Mouse (Mus musculus): ENCODE measurements around the gene Smco2. TPM values are rescaled to one million over a fixed set of nuclear protein-coding genes. Genes with fewer than 3 reads are reported as not detected.

Smco2 gene
- polyA plus RNA-seq, 1 experiment from 2014 or later = not detected

DNA sequence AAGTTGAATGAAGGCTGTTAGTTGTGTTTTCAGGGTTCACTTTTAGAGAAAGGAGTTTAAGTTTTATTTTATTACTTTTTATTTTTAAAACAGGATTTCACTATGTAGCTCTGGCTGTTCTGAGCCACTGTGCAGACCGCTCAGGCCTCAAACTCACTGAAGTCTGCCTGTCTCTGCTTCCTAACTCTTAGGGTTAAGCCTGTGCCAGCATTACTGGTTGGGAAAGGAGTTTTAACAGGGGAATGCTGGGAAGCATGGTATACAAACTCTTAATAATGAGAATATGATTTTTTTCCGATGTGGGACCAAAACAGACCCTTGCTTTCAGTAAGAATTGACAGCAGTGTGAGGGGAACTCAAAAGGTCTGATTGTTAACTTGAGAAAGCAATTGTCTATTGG is 40.3 kb downstream of the Smco2 start:
- TF ChIP-seq CTCF (IDR thresholded peaks at IDR 0.05) = no peak

GRCm38 (mm10) chr6:146890633-146891032 is 40.7 kb downstream of the Smco2 start:
- in situ Hi-C loops (cut with MboI; ENCODE audit: low pct_unique_long_range_greater_than_20kb) = no loop called here
- TF ChIP-seq CTCF (IDR thresholded peaks at IDR 0.05) = no peak
- DNase-seq (ENCODE audit: low read depth, low spot score) (no peak), ATAC-seq (no peak)
- CTCF ChIA-PET = interaction anchor here (1.2 kb wide), 2 partner anchors 9 to 18 kb away, joined by 4 read pairs; no protein-coding TSS in a partner anchor
- H3K27me3 ChIP-seq = no peaks in the 10 kb centered on the region
- POLR2A ChIA-PET = interaction anchor here (0.7 kb wide), 1 partner anchor 85 kb away, joined by 3 read pairs; no protein-coding TSS in a partner anchor

More for the DNA sequence above, 40.3 kb downstream of the Smco2 start:
- in situ Hi-C loops (cut with MboI; ENCODE audit: low pct_unique_long_range_greater_than_20kb) = no loop called here
- CTCF ChIA-PET = interaction anchor here (1.0 to 1.2 kb wide), 3 partner anchors 10 to 18 kb away, joined by 4 read pairs; no protein-coding TSS in a partner anchor
- POLR2A ChIA-PET = interaction anchor here (0.7 kb wide), 1 partner anchor 85 kb away, joined by 3 read pairs; no protein-coding TSS in a partner anchor
- ATAC-seq (no peak), DNase-seq (ENCODE audit: low read depth, low spot score) (no peak)
- H3K27me3 ChIP-seq = no peaks in the 10 kb centered on the region

DNA sequence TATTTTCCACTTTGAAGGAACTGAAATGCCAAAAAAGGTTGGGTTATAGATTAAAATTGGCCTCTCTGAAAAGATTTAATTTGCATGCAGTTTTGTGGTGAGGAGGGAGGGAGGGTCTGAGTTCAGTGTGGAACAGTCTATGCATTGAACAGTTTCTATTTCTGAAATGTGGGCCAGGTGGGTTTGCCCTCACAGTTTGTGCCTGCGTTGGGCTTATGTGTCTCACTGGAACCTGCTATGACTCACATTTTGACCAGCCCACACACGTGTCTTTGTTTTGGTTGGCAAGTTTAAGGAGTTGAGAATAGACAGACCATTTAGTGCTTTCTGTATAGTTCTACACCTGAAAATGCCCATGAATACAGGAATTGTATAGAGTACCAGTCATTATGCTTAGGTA is 44.0 kb downstream of the Smco2 start:
- H3K27me3 ChIP-seq = no peaks in the 10 kb centered on the region
- in situ Hi-C loops (cut with MboI; ENCODE audit: low pct_unique_long_range_greater_than_20kb) = no loop called here
- ChIA-PET CTCF (interaction anchor here (1.0 to 1.3 kb wide), 2 partner anchors 12 to 24 kb away, joined by 3 to 4 read pairs; no protein-coding TSS in a partner anchor), POLR2A (no interaction called here)
- ATAC-seq (no peak), DNase-seq (ENCODE audit: low read depth, low spot score) (no peak)
- no peak for TF ChIP-seq CTCF (IDR thresholded peaks at IDR 0.05)

DNA sequence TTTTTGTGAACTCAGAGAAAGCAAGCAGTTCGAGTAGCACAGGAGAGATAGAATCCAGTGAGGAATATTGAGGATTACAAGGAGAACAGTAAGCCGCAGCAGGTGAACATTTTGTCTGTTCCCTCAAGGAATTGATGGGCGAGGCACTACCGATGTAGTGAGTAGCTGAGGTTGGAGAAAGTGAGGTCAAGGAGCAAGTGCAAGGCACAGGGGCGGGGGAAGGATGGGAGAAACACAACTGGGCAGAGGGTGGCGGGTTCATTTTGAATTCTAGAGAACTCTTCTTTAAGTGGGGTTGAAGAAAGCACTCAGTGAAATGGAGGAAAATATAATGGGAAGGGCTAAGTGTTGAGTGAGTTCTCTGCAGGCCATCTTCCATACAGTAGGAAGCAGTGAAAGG is 48.8 kb downstream of the Smco2 start:
- TF ChIP-seq CTCF (IDR thresholded peaks at IDR 0.05) = no peak

DNA sequence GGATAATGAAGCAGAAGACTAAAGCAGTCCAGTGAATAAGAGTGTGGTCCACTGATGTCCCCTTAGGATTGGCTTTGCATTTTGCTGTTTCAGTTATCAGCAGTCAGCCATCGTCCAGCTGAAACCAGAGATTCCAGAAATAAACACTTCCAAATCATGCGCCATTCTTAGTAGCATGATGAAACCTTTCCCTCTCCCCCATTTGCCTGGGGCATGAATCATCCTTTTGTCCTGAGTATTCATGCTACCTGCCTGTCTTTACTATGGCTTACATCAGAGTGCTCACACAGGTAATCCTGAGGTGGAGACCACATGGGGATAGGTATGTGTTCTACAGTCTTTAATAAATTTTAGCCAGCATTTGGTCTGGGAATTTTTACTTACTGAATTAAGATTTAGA is 49.7 kb downstream of the Smco2 start:
- ChIA-PET POLR2A (interaction anchor here (1.3 to 1.4 kb wide), 2 partner anchors 8 to 11 kb away, joined by 3 to 7 read pairs; partner anchors contain the start of gene Ppfibp1), CTCF (interaction anchor here (1.0 to 1.5 kb wide), 5 partner anchors 9 to 79 kb away, joined by 3 to 6 read pairs (median 4); no protein-coding TSS in a partner anchor)
- no peak for TF ChIP-seq CTCF (IDR thresholded peaks at IDR 0.05)
- ATAC-seq (peak; percentile 63), DNase-seq (ENCODE audit: low read depth, low spot score) (no peak)
- in situ Hi-C loops (cut with MboI; ENCODE audit: low pct_unique_long_range_greater_than_20kb) = no loop called here
- no peaks in the 10 kb centered on the region for H3K27me3 ChIP-seq

More for the DNA sequence above, 48.8 kb downstream of the Smco2 start:
- in situ Hi-C loops (cut with MboI; ENCODE audit: low pct_unique_long_range_greater_than_20kb) = no loop called here
- no peaks in the 10 kb centered on the region for H3K27me3 ChIP-seq
- ChIA-PET CTCF (interaction anchor here (1.0 to 2.7 kb wide), 6 partner anchors 11 to 80 kb away, joined by 3 to 12 read pairs (median 4); partner anchors contain the start of gene Ppfibp1), POLR2A (interaction anchor here (0.6 to 1.4 kb wide), 3 partner anchors 9 to 28 kb away, joined by 3 to 7 read pairs (median 5); partner anchors contain the start of gene Ppfibp1)
- ATAC-seq (peak; percentile 31), DNase-seq (ENCODE audit: low read depth, low spot score) (no peak)

DNA sequence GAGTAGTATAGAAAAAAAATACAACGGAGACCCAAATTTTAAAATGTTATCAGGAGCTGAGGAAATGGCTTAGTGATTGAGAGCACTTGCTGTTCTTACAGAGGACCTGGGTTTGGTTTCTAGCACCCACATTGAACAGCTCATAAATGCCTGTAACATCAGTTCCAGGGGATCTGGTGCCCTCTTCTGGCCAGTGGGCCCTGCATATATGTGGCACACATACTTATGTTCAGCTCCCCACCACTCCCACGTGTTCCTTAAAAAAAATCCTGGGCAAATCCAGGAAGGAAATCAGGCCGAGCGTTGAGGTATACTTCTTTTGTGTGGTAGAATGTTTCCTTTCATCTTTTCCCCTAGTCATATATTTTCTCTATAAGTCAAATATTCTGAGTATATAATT is 52.0 kb downstream of the Smco2 start:
- no peak for DNase-seq (ENCODE audit: low read depth, low spot score)
- no peak for ATAC-seq
- ChIA-PET POLR2A (interaction anchor here (0.7 to 1.5 kb wide), 3 partner anchors 32 to 1837 kb away, joined by 3 to 8 read pairs (median 3); no protein-coding TSS in a partner anchor), CTCF (interaction anchor here (1.0 to 1.9 kb wide), 5 partner anchors 8 to 77 kb away, joined by 3 to 7 read pairs (median 3); no protein-coding TSS in a partner anchor)
- in situ Hi-C loops (cut with MboI; ENCODE audit: low pct_unique_long_range_greater_than_20kb) = no loop called here
- H3K27me3 ChIP-seq = no peaks in the 10 kb centered on the region
- no peak for TF ChIP-seq CTCF (IDR thresholded peaks at IDR 0.05)

DNA sequence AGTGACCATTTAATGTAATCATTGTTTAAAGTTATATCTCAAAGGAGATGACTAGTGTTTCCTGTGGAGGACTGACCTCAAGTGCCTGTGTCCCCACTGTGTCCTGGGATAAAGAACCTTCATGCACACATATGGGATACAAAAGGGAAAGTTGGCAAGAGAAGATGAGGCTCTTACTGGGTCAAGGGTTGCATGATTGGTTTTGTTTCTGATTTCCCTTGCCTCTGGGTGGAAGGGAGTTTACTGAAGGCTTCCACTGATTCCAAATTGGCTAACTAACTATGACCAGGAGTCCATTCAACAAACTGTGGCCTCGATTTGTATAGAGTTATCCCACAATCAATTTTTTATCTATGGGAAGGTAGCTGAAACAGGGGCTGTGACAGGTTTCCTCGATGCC is 53.7 kb downstream of the Smco2 start:
- no peak for ATAC-seq
- ChIA-PET POLR2A (interaction anchor here (1.3 kb wide), 1 partner anchor 10 kb away, joined by 3 read pairs; no protein-coding TSS in a partner anchor), CTCF (interaction anchor here (0.9 to 3.2 kb wide), 4 partner anchors 11 to 58 kb away, joined by 3 to 8 read pairs (median 4); partner anchors contain the start of gene Ppfibp1)
- H3K27me3 ChIP-seq = no peaks in the 10 kb centered on the region
- DNase-seq (ENCODE audit: low read depth, low spot score) = no peak
- in situ Hi-C loops (cut with MboI; ENCODE audit: low pct_unique_long_range_greater_than_20kb) = no loop called here
- no peak for TF ChIP-seq CTCF (IDR thresholded peaks at IDR 0.05)

DNA sequence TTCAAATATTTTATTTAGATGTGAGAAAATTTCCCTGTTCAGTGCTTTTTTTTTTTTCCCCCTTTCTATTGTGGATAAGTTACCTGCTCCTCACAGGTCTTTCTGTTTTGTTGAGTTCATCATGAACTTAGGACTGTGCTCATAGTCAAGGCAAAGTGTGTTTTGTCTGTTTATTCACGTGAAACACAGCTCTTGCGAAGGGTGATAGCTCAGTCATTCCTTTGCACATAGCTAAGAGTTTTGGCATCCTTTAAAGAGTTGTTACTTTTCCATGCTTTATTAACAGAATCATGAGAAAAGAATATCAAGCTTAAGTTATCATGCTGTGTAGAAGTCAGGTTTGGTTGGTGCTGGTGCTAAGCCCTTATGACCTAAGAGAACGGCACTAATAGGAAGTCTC is 54.8 kb downstream of the Smco2 start:
- in situ Hi-C loops (cut with MboI; ENCODE audit: low pct_unique_long_range_greater_than_20kb) = no loop called here
- ATAC-seq (peak; percentile 42), DNase-seq (ENCODE audit: low read depth, low spot score) (no peak)
- ChIA-PET POLR2A (interaction anchor here (1.3 kb wide), 1 partner anchor 9 kb away, joined by 3 read pairs; no protein-coding TSS in a partner anchor), CTCF (interaction anchor here (0.9 to 3.2 kb wide), 7 partner anchors 12 to 53 kb away, joined by 3 to 8 read pairs (median 3); partner anchors contain the start of gene Ppfibp1)
- no peak for TF ChIP-seq CTCF (IDR thresholded peaks at IDR 0.05)
- H3K27me3 ChIP-seq = no peaks in the 10 kb centered on the region

GRCm38 (mm10) chr6:146906000-146906786 is 56.3 kb downstream of the Smco2 start:
- in situ Hi-C loops (cut with MboI; ENCODE audit: low pct_unique_long_range_greater_than_20kb) = no loop called here
- POLR2A ChIA-PET = interaction anchor here (0.6 to 1.4 kb wide), 3 partner anchors 18 to 39 kb away, joined by 3 read pairs; partner anchors contain the start of gene Ppfibp1
- CTCF ChIA-PET = interaction anchor here (0.7 to 3.2 kb wide), 6 partner anchors 13 to 73 kb away, joined by 3 to 11 read pairs (median 6); partner anchors contain the start of gene Ppfibp1
- DNase-seq (ENCODE audit: low read depth, low spot score) = no peak
- no peak for TF ChIP-seq CTCF (IDR thresholded peaks at IDR 0.05)
- ATAC-seq = no peak
- no peaks in the 10 kb centered on the region for H3K27me3 ChIP-seq
